Mouse (Mus musculus) embryonic stem cell, embryonic (primary cell): ENCODE measurements around the gene Il3ra.

Experiments
- CTCF ChIA-PET, 4 experiments: fragments of 300-600 bp in 2 of 4; fragments of 350-600 bp in 2 of 4; sonication (Branson Sonifier 250); formaldehyde crosslinking; loops; one replicate each; lab custom pipeline; 2022; ENCODE audit warnings: inconsistent platforms in 2 of 4; lab: Charles Lee
- POLR2A ChIA-PET, 4 experiments: fragments of 300-600 bp in 2 of 4; fragments of 350-600 bp in 2 of 4; sonication (Branson Sonifier 250); formaldehyde crosslinking; loops; one replicate each; lab custom pipeline; 2022; ENCODE audit warnings: antibody characterized with exemption in 4 of 4, inconsistent platforms in 1 of 4; lab: Charles Lee

Il3ra gene

GRCm38 (mm10) chr14:14353081-14353732 is 7.1 kb downstream of the Il3ra start:
- CTCF ChIA-PET: no interaction called here
- POLR2A ChIA-PET: no interaction called here

GRCm38 (mm10) chr14:14353740-14354510 is 7.8 kb downstream of the Il3ra start:
- ChIA-PET POLR2A (no interaction called here), CTCF (no interaction called here)

- ChIA-PET POLR2A (interaction anchor here in 1 of 4 experiments (1.4 kb wide), 1 partner anchor 9 kb away, joined by 5 read pairs; the partner anchor contains the start of gene Il3ra), CTCF (no interaction called here)
Measured at GRCm38 (mm10) chr14:14354511-14355359, 8.7 kb downstream of the Il3ra start.

DNA sequence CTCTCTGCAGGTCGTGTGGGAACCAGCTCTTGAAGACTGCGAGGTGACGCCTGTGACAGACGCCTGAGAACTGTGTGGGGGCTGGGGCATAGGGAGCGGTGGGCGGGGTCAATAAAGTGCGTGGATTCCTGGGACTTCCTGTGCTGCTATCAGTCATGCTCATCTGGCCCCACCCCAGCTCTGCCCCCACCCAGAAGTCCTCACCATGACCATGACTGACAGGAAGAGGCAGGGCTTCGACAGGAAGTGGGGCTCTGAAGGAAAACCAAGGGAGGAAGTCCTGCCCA is 9.2 kb downstream of the Il3ra start:
- ChIA-PET CTCF (no interaction called here), POLR2A (interaction anchor here in 1 of 4 experiments (1.4 kb wide), 1 partner anchor 10 kb away, joined by 5 read pairs; the partner anchor contains the start of gene Il3ra)

- ChIA-PET POLR2A (no interaction called here), CTCF (interaction anchor here in 1 of 4 experiments (0.6 kb wide), 1 partner anchor 22 kb away, joined by 3 read pairs; no protein-coding TSS in a partner anchor)
Measured at GRCm38 (mm10) chr14:14395535-14395934, 49.5 kb downstream of the Il3ra start.

DNA sequence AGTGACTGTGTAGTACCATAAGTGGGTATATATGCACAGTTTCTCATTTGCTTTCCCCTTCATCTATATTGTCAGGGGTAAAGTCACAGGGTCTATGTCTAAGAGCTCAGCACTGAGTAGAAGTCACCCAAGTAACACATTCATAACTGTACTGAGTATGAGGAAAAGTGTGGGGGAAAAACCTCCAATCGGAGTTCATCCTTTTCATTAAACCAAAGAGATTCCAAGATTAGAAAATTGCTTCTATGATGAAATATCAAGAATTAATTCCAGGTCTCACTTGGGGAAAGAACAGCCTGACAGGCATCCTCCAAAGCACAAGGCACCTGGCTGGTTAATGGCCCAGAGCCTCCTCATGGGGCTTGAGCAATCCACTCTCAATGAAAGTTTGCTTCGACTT is 54.9 kb downstream of the Il3ra start, which contains the start of gene Olfr721-ps1:
TSS of gene Olfr721-ps1 (plus strand) at position 301 of the 400 bp plus-strand sequence.
- ChIA-PET POLR2A (interaction anchor here in 1 of 4 experiments (0.6 kb wide), 1 partner anchor 238 kb away, joined by 3 read pairs; no protein-coding TSS in a partner anchor), CTCF (interaction anchor here in 2 of 4 experiments (0.5 kb wide), 2 partner anchors 167 to 1162 kb away, joined by 3 read pairs; no protein-coding TSS in a partner anchor)
